Comparison of ENCODE assay signal across 17 mouse cellular contexts in genomic region chr6:93082205-93082604, GRCm38 (mm10).
"Had no signal": no experiment of that assay in that cellular context is flagged by ENCODE, and none has a peak within 500 bp of the region (broad histone marks: within the 10 kb centered on the region; RNA-seq: fewer than 3 reads in every experiment).

No protein-coding gene starts in this region.

- H3K4me3 ChIP-seq: liver, embryonic 13.5 days; liver, embryonic 15.5 days; megakaryocyte, embryonic 14.5 days; midbrain, embryonic 13.5 days; midbrain, embryonic 15.5 days; neural tube, embryonic 12.5 days; stomach, embryonic 15.5 days had no signal

- H3K27me3 ChIP-seq: liver, embryonic 13.5 days; liver, embryonic 15.5 days; megakaryocyte, embryonic 14.5 days; midbrain, embryonic 13.5 days; midbrain, embryonic 15.5 days; neural tube, embryonic 12.5 days; stomach, embryonic 15.5 days had no signal

- H3K4me2 ChIP-seq: liver, embryonic 11.5 days; liver, embryonic 13.5 days; liver, embryonic 15.5 days; midbrain, embryonic 11.5 days; midbrain, embryonic 13.5 days; midbrain, embryonic 15.5 days; neural tube, embryonic 12.5 days; stomach, embryonic 15.5 days had no signal

- H3K27ac ChIP-seq: liver, embryonic 13.5 days; liver, embryonic 15.5 days; macrophage; midbrain, embryonic 13.5 days; midbrain, embryonic 15.5 days; neural tube, embryonic 12.5 days; stomach, embryonic 15.5 days had no signal

- H3K36me3 ChIP-seq: liver, embryonic 13.5 days; liver, embryonic 15.5 days; midbrain, embryonic 13.5 days; midbrain, embryonic 15.5 days; neural tube, embryonic 12.5 days; stomach, embryonic 15.5 days had no signal

- H3K9ac ChIP-seq: liver, embryonic 13.5 days; liver, embryonic 15.5 days; liver, postnatal 0 days; midbrain, embryonic 13.5 days; midbrain, embryonic 15.5 days; neural tube, embryonic 12.5 days; stomach, embryonic 15.5 days had no signal

- H3K4me1 ChIP-seq: liver, embryonic 13.5 days; liver, embryonic 15.5 days; megakaryocyte, embryonic 14.5 days; midbrain, embryonic 13.5 days; midbrain, embryonic 15.5 days; neural tube, embryonic 12.5 days; stomach, embryonic 15.5 days had no signal

- ATAC-seq: liver, postnatal 0 days; midbrain, embryonic 13.5 days; midbrain, embryonic 15.5 days had no signal

- H3K9me3 ChIP-seq: liver, embryonic 13.5 days; liver, embryonic 15.5 days; midbrain, embryonic 13.5 days; midbrain, embryonic 15.5 days; neural tube, embryonic 12.5 days; stomach, embryonic 15.5 days had no signal

- DNase-seq: liver; liver, embryonic 13.5 days; liver, postnatal 0 days; lung, adult 2 months; right cerebral cortex, postnatal 14 days; thymus, adult 2 months; thymus, postnatal 25 days; thymus, postnatal 4 days had no signal
